Mouse (Mus musculus): ENCODE data around the gene Sh3bp5l. TPM values are rescaled to one million over a fixed set of nuclear protein-coding genes. Genes with fewer than 3 reads are reported as not detected.

The Sh3bp5l gene
- polyA plus RNA-seq, 1 experiment: 38.1 TPM

- TF ChIP-seq MYOD1 (IDR thresholded peaks at IDR 0.05; ENCODE audit: control insufficient read depth in 1 of 3, insufficient read length in 2 of 3, low read depth in 2 of 3) (no peak), POLR2AphosphoS2 (IDR thresholded peaks at IDR 0.05; ENCODE audit: insufficient read length, low read depth) (peak; percentile 61)
- peaks cover 2% of the 10 kb centered on the region for H3K79me2 ChIP-seq (ENCODE audit: control insufficient read depth, insufficient read depth)
- H3K27me3 ChIP-seq (ENCODE audit: control insufficient read depth, insufficient read depth, insufficient read length): no peaks in the 10 kb centered on the region
- no peak overlapping the region for H3K4me2 ChIP-seq (ENCODE audit: low read depth)
- H3K4me3 ChIP-seq: no peak overlapping the region
- peaks cover 42% of the 10 kb centered on the region for H3K36me3 ChIP-seq (ENCODE audit: control insufficient read depth, insufficient read depth)
- H3ac ChIP-seq (ENCODE audit: control insufficient read depth, insufficient read length): no peak overlapping the region
These were observed 13.6 kb upstream of the Sh3bp5l start for GRCm38 (mm10) chr11:58316768-58317390.

GRCm38 (mm10) chr11:58322824-58323569, 7.5 kb upstream of the Sh3bp5l start:
- no peaks in the 10 kb centered on the region for H3K27me3 ChIP-seq (ENCODE audit: control insufficient read depth, insufficient read depth, insufficient read length)
- H3K4me2 ChIP-seq (ENCODE audit: low read depth): peak overlapping the region; percentile 85
- peaks cover 35% of the 10 kb centered on the region for H3K36me3 ChIP-seq (ENCODE audit: control insufficient read depth, insufficient read depth)

DNA sequence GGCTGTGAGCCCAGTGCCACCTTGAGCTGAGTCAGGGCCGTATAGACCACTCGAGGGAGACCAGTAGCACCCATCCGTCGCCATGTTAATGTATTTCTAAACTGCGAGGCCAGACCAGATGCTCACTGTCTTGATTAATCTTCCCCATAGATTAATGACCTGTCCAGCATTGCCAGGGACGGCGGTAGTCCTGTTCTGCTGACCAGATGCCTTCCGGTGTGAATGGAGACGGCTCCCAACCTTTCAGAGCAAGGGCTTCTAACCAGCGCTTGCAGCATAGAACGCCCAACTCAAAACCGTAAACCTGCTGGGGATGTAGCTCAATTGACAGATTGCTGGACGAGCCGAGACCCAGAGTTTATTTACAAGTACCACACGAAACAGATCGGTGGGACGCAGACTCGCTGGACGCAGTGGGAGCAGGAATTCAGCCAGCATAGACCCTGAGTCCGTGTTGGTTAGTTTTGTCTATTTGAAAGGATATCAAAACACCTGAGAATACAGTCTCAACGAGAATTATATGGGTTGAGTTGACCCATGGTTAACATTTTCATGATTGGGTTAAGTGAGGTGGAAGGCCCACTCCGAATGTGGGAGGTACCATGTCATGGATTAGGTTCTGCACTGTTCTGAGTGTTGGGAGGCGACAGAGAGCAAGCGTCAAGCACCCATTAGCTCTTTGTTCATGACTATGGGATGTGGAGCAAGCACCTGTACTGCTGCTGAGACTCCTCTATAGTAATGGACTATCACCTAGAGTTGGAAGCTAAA, 6.8 kb upstream of the Sh3bp5l start:
- H3K4me2 ChIP-seq (ENCODE audit: low read depth): peak overlapping the region; percentile 85
- peak overlapping the region; percentile 60 for H3ac ChIP-seq (ENCODE audit: control insufficient read depth, insufficient read length)
- H3K79me2 ChIP-seq (ENCODE audit: control insufficient read depth, insufficient read depth): peaks cover 25% of the 10 kb centered on the region
- peak overlapping the region; percentile 43 for H3K4me3 ChIP-seq
- peaks cover 31% of the 10 kb centered on the region for H3K36me3 ChIP-seq (ENCODE audit: control insufficient read depth, insufficient read depth)
- H3K27me3 ChIP-seq (ENCODE audit: control insufficient read depth, insufficient read depth, insufficient read length): no peaks in the 10 kb centered on the region
- TF ChIP-seq USF1 (IDR thresholded peaks at IDR 0.05; ENCODE audit: low read depth): no peak
- no peak for TF ChIP-seq MYOD1 (IDR thresholded peaks at IDR 0.05; ENCODE audit: control insufficient read depth in 1 of 3, insufficient read length in 2 of 3, low read depth in 2 of 3)
- no peak for TF ChIP-seq MYOG (IDR thresholded peaks at IDR 0.05; ENCODE audit: control insufficient read depth in 1 of 3, insufficient read depth in 1 of 3, insufficient read length in 2 of 3, low read depth in 2 of 3)
- peak; percentile 13 for TF ChIP-seq POLR2AphosphoS2 (IDR thresholded peaks at IDR 0.05; ENCODE audit: insufficient read length, low read depth)
- no peak for TF ChIP-seq MAX (IDR thresholded peaks at IDR 0.05; ENCODE audit: low read depth)
- TF ChIP-seq TCF3 (IDR thresholded peaks at IDR 0.05; ENCODE audit: insufficient read length, low read depth): no peak
- TF ChIP-seq CEBPB (IDR thresholded peaks at IDR 0.05; ENCODE audit: insufficient read depth, poor library complexity, severe bottlenecking): no peak

More at GRCm38 (mm10) chr11:58322824-58323569, 7.5 kb upstream of the Sh3bp5l start:
- peaks cover 18% of the 10 kb centered on the region for H3K79me2 ChIP-seq (ENCODE audit: control insufficient read depth, insufficient read depth)
- H3K4me3 ChIP-seq: peak overlapping the region; percentile 43
- TF ChIP-seq E2F4 (IDR thresholded peaks at IDR 0.05; ENCODE audit: insufficient read depth): no peak
- peak; percentile 91 for TF ChIP-seq POLR2AphosphoS2 (IDR thresholded peaks at IDR 0.05; ENCODE audit: insufficient read length, low read depth)
- TF ChIP-seq MYOG (IDR thresholded peaks at IDR 0.05; ENCODE audit: control insufficient read depth in 1 of 3, insufficient read depth in 1 of 3, insufficient read length in 2 of 3, low read depth in 2 of 3): peak in 1 of 3 experiments; percentile 44
- TF ChIP-seq CEBPB (IDR thresholded peaks at IDR 0.05; ENCODE audit: insufficient read depth, poor library complexity, severe bottlenecking): no peak
- TF ChIP-seq MAX (IDR thresholded peaks at IDR 0.05; ENCODE audit: low read depth): no peak
- TF ChIP-seq SRF (IDR thresholded peaks at IDR 0.05; ENCODE audit: control insufficient read depth, insufficient read length, low read depth): peak; percentile 35
- peak; percentile 33 for TF ChIP-seq TCF3 (IDR thresholded peaks at IDR 0.05; ENCODE audit: insufficient read length, low read depth)
- peak; percentile 84 for TF ChIP-seq POLR2A (IDR thresholded peaks at IDR 0.05; ENCODE audit: insufficient read length, low read depth)
- TF ChIP-seq REST (IDR thresholded peaks at IDR 0.05; ENCODE audit: insufficient read depth, insufficient read length): peak; percentile 39
- H3ac ChIP-seq (ENCODE audit: control insufficient read depth, insufficient read length): peak overlapping the region; percentile 60

DNA sequence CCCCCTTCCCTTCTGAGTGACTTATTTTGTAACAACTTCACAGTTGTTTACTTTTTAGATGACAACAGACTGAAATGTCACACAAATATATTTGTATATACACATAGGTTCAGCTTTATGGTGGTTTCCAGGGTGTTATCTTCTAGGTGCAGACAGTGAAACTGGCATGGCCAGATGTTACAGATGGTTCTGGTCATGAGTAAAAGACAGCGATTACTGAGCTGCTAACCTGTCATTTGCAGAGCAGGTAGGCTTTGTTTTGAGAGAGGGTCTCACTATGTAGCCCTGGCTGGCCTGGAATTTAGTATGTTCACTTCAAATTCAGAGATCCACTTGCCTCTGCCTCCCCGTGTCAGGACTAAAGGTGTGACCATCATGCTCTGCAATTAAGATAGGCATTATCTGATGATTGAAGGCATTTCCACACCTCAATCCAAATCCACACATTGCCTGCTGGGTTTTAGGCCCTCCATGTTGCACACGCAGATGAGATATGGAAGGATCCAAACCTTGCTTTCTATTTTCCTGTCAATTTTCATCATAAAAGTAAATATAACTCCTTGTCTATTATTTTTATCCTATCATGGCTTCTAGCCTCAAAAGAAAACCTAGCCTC, 5.8 kb upstream of the Sh3bp5l start:
- H3K27me3 ChIP-seq (ENCODE audit: control insufficient read depth, insufficient read depth, insufficient read length): no peaks in the 10 kb centered on the region
- H3K36me3 ChIP-seq (ENCODE audit: control insufficient read depth, insufficient read depth): peaks cover 24% of the 10 kb centered on the region
- H3K4me2 ChIP-seq (ENCODE audit: low read depth): no peak overlapping the region
- H3K79me2 ChIP-seq (ENCODE audit: control insufficient read depth, insufficient read depth): peaks cover 35% of the 10 kb centered on the region
- TF ChIP-seq TCF12 (IDR thresholded peaks at IDR 0.05; ENCODE audit: insufficient read depth, poor library complexity, severe bottlenecking): no peak
- TF ChIP-seq TCF3 (IDR thresholded peaks at IDR 0.05; ENCODE audit: insufficient read length, low read depth): no peak
- no peak overlapping the region for H3K4me3 ChIP-seq
- no peak overlapping the region for H3ac ChIP-seq (ENCODE audit: control insufficient read depth, insufficient read length)

GRCm38 (mm10) chr11:58326781-58327180, 3.7 kb upstream of the Sh3bp5l start:
- Histone ChIP-seq H3K4me2 (ENCODE audit: low read depth) (no peak overlapping the region), H3K36me3 (ENCODE audit: control insufficient read depth, insufficient read depth) (peaks cover 16% of the 10 kb centered on the region), H3K79me2 (ENCODE audit: control insufficient read depth, insufficient read depth) (peaks cover 48% of the 10 kb centered on the region), H3ac (ENCODE audit: control insufficient read depth, insufficient read length) (no peak overlapping the region), H3K4me3 (no peak overlapping the region), H3K27me3 (ENCODE audit: control insufficient read depth, insufficient read depth, insufficient read length) (no peaks in the 10 kb centered on the region)
- TF ChIP-seq USF1 (IDR thresholded peaks at IDR 0.05; ENCODE audit: low read depth) (no peak), TCF12 (IDR thresholded peaks at IDR 0.05; ENCODE audit: insufficient read depth, poor library complexity, severe bottlenecking) (no peak), CEBPB (IDR thresholded peaks at IDR 0.05; ENCODE audit: insufficient read depth, poor library complexity, severe bottlenecking) (no peak), E2F4 (IDR thresholded peaks at IDR 0.05; ENCODE audit: insufficient read depth) (no peak), TCF3 (IDR thresholded peaks at IDR 0.05; ENCODE audit: insufficient read length, low read depth) (no peak), MAX (IDR thresholded peaks at IDR 0.05; ENCODE audit: low read depth) (no peak), MYOD1 (IDR thresholded peaks at IDR 0.05; ENCODE audit: control insufficient read depth in 1 of 3, insufficient read length in 2 of 3, low read depth in 2 of 3) (no peak)
